Mouse (Mus musculus) cerebellum, adult 11-12 months (tissue): Measurements from ENCODE around the gene Aprt.

ENCODE experiments used
- DNase-seq: peaks from one replicate; pipeline ENCODE4 v3.0.0; 2022

Gene Aprt

GRCm38 (mm10) chr8:122576648-122577022, at the start of gene Aprt:
TSS of gene Aprt (minus strand) at chr8:122576909.
- DNase-seq: peak; percentile 96

DNA sequence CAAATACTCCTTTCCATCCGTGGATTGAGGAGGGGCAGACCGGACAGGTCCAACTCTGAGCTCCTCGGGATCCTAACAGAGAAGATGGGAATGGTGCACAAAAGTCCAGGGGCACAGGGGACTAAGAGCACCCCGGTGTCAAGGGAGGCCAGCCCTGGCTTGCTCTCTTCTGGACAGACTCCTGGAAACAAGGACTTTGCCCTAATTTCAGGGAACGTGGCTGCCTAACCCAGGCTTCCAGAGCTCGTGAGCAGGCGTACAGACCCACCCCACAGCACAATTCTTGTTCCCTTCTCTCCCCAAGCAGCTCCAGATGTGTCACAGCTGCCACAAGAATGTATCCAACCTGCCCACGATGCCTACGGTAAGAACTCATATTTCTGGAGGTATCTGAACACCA, 49.1 kb upstream of the Aprt start:
- no peak for DNase-seq

DNA sequence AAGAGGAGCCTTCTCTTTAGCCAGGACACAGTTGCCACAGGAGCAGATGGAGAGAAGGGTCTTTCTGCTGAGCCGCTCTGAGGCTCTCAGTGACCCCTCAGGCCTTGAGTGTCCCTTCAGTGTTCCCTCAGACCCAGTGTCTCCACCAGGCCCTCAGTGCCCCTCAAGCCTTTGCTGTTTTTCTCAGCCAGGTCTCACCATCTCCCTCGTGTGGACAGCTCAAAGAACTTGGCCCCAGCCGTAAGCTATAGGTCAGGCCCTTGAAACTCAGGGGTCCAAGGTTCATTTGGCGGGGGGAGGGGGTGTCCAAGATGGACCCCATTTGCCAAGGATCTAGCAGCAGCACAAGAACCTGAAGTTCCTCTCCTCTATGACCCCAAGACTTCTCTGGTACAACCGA, 47.9 kb upstream of the Aprt start:
- no peak for DNase-seq

- DNase-seq: no peak
Measured at GRCm38 (mm10) chr8:122623844-122624642, 47.3 kb upstream of the Aprt start.

GRCm38 (mm10) chr8:122622727-122623126, 46.0 kb upstream of the Aprt start, which contains the start of gene Pabpn1l:
TSS of gene Pabpn1l (minus strand) at chr8:122622739.
- no peak for DNase-seq

DNA sequence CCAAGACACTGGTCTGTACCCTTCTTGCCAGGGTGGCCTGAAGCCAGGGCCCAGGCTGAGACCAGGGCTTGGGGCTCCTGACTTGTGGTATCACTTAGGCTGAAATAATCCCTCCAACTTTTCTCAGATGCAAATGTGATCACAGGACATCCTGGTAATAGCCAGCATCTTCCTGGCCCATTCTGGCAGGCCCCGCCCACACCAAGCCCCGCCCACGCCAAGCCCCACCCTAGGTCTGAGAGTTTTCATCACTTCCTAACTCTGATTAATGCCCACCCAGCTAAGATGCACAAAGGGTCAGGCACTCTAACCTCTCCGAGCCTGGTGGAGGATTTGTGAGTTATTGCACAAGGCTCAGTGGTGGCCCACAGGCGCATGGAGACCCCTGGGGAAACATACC, 43.7 kb upstream of the Aprt start:
- DNase-seq: no peak

- DNase-seq: no peak
Measured at GRCm38 (mm10) chr8:122618660-122619378, 42.1 kb upstream of the Aprt start.

GRCm38 (mm10) chr8:122617947-122618546, 41.3 kb upstream of the Aprt start:
- peak; percentile 72 for DNase-seq

DNA sequence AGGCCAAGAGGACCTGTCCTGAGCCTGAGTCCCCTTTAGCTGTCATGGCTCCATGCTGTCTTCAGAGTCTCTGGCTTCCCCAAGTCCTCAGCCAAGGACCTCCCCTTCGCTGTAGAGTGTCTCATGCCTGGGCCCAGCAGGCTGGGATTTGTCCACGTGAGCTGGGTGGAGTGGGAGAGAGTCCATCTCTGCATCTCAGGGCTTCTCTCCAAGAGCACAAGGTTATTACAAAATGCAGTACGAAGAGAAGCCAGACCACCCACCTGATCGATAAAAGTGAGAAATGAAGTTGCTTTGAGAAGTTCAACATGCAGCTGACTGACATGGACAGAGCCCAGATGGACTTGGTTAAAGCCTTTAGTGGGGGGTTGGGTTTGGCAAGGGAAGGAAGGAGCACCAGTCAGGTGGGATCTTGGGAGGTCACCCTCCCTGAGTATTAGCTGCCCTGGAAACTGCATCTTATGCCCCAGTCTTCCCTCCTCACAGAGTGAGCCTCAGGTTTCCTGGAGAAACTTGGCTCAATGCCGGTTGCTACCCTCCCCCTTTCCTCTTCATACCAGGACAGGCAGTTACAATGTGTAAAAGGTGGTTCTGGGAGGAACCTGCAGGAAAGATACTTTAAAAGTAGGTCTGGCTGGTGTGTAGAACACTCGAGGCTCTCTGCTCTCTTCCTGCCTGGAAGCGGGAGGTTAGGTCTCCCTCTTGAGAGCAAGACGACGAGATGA, 39.6 kb upstream of the Aprt start:
- DNase-seq: no peak

DNA sequence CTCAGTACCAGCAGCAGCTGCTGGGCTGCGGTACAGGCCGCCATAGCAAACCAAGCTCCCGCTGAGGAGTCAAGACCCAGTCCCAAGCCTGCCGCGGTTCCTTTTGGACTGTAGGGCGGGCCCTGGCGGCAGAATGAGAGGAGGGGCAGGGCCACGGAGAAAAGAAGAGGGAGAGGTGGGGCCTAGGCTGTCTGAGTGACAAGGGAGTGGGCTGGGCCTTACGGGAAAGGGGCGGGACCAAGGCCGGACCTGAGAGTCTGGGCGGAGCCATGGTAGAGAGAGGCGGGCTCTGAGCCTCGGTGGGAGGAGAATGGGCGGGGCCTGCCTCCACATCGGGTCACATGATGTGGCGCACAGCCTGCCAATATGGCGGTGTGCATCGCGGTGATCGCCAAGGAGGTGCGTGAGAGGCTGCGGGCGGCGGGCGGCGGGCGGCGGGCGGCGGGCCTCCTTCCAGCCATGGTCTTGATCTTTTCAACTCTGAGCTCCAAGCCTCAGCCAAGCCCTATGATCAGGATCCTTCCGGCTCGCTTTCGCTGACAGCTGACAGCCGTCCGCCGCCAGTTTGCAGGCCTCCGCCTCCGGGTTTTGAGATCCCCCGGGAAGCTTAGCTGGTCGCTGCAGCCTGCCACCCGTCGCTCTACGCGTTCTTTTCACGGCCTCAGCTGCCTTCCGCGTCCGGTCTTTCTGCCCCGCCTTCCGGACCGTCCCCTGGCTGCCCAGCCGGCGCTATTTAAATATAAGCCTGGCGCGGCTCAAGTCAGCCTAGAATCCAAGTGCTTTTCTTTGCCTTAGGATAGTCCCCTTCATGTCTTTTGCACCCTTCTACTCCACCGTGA, 34.8 kb upstream of the Aprt start, which contains the start of the genes Galns and Trappc2l:
Gene Galns, minus strand, starts transcription at position 169 of the 839 bp plus-strand sequence.
Gene Trappc2l, plus strand, starts transcription at position 346 of the 839 bp plus-strand sequence.
- DNase-seq: peak; percentile 96

DNA sequence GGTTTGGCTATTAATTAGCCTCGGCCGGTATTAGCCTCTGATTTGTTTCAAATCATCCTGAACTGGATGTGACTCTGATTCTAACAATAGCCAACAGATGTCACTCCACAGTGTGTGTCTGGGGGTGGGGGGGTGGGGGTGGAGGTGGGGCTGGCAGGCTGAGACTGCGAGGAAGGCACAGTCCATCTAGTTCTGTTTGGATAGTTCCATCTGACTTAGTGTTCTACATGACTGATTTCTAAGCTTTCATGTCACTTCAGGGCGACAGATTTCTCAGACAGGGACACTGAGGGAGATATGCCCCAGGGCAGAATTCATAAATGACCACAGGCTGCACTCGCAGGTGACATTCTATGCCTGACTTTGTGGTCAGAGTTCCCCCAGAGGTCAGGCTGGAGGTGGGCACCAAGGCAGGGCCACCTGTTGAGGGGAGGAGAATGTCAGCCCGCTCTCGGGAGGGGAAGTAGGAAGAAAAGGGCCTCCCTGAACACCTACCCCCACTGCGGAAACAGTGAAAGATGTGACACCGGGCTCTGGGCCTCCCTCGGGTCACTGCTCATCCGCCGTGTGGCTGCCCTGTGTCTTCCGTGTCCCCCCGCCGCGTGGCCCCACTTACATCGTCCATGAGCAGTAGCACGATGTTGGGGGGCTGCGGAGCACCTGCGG, 34.0 kb upstream of the Aprt start:
- DNase-seq: no peak

DNA sequence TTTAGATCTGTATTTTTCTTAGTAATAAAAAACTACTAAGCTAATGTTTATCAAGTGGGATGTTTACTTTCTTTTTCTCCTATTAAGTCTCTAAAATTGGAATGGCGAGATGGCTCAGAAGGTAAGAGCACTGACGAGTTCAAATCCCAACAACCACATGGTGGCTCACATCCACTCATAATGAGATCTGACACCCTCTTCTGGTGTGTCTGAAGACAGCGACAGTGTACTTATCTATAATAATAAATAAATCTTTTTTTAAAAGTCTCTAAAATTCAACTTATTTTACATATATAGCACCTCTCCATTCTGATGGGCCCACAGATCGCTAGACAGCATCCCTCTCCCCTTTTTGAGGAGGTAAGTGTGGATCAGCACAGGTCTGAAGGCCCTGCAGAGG, 33.5 kb upstream of the Aprt start:
- DNase-seq: no peak

DNA sequence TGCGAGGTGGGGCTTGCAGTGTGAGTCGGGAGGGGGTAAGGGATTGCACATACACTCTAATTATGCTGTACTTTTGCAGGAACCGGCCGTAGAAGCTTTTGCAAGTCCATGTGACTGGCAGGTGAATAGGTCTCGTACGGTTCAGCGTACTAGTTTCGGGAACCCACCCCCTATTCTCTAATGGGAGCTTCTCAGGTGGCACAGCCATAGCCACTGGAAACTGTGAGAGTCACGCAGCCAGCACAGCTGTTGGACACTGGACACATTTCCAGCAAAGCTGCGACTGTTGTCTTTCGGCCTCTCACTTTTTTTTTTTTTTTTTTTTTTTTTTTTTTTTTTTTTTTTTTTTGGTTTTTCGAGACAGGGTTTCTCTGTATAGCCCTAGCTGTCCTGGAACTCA, 30.1 kb upstream of the Aprt start:
- DNase-seq: no peak

- no peak for DNase-seq
Measured at GRCm38 (mm10) chr8:122605367-122605766, 28.7 kb upstream of the Aprt start.

DNA sequence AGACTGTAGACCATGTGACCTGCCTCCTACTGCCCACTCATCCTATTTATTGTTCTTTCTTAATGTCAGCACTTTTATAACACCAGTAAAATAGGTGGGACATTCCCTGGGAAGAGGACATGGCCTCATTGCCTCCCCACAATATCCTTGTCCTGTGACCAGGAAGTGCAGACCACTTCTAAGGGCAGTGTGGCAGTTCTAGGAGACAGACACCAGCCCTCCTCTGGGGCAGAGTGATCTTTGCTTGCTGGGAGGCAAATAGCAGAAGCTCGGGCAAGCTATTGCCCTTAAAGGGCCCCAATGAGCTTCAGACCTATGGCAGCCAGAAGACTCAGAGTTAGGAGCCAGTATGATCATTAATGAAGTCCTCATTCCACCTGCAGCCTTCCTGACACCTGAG, 27.9 kb upstream of the Aprt start:
- no peak for DNase-seq

- DNase-seq: no peak
Measured at GRCm38 (mm10) chr8:122600666-122601065, 24.0 kb upstream of the Aprt start.

- DNase-seq: no peak
Measured at GRCm38 (mm10) chr8:122596031-122596430, 19.3 kb upstream of the Aprt start.

- DNase-seq: peak; percentile 69
Measured at GRCm38 (mm10) chr8:122593783-122594507, 17.2 kb upstream of the Aprt start.

GRCm38 (mm10) chr8:122593240-122593639, 16.5 kb upstream of the Aprt start:
- DNase-seq: no peak

DNA sequence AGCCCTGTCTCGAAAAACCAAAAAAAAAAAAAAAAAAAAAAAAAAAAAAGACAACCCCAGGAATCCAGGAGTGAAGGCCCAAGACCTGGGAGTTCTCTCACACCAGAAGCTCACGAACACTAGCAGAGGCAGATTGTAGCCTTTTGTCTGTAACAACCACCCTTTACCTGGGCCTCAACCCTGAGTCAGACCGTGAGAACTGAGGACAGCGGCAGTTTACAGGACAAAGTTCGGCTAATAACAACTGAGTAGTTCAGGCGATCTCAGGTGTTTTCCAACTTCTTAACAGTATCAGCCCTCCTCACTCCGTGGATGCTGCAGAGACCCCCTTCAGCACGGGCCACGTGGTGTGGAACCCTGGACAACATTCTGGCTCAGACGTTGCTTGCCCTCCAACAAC, 10.0 kb upstream of the Aprt start:
- no peak for DNase-seq

GRCm38 (mm10) chr8:122586171-122586570, 9.5 kb upstream of the Aprt start:
- DNase-seq: no peak
